Mouse (Mus musculus) mesoderm, embryonic 11.5 days (tissue): ENCODE data around the gene Fam228a.
"Not testable (repeated sequence)": the region's sequence is repeated elsewhere in the genome, so short reads cannot be mapped to it uniquely, and the experiment has no call there.

Source experiments
- DNase-seq: peaks from one replicate; pipeline ENCODE4 v3.0.0-alpha.2; 2012; ENCODE audit warnings: low read depth, low spot score

Fam228a gene

DNA sequence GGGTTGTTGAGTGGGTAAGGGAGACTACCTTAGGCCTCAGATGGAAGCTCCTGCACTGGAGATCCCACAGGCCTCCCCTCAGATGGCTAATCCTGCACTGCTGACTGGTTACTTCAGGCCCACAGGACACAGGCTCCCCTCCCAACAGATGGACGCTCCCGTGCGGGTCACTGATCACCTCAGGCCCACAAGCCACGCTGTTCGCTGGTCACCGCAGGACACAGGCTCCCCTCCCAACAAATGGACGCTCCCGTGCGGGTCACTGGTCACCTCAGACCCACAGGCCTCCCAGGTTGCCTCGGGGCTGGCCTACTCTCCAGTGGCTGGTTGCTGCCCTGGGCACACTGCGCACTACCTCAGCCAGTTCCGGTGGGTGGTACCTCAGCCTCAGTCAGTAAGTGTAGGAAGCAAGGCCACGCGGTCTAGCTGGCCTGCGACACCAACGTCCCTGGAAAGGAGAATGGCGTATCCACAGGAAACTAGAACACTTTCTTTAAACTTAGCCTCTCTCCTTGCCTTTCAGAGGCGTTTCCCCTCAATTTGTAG lies at the start of gene Fam228a:
Fam228a (minus strand) TSS at position 400 of the 546 bp plus-strand sequence.
- no peak for DNase-seq

GRCm38 (mm10) chr12:4784466-4784865 lies 46.2 kb upstream of the Fam228a start:
- no peak for DNase-seq

- DNase-seq = no peak
Observed at GRCm38 (mm10) chr12:4783598-4783997, 45.4 kb upstream of the Fam228a start.

DNA sequence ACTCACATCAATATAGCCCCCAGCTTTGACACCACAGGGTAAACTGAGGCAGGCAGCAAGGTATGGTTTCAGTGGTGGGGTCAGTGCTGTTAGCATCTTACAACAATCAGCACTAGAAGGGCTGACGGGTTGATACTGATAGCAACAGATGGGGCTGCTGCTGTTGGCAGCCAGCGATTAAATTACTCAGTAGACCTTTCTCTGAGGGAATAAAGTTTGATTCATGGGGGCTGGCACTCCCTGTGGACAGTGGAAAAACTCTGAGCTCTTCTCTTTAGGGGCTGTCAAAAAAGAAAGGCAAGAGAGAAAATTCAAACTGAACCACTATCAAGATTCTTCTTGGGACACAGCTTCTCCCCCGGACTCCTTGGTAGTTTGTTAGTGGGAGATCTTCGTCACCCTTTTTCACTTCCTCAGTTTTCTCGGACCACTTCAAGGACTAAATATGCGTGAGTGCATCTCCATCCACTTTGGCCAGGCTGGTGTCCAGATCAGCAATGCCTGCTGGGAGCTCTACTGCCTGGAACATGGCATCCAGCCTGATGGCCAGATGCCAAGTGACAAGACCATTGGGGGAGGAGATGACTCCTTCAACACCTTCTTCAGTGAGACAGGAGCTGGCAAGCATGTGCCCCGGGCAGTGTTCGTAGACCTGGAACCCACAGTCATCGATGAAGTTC lies 43.6 kb upstream of the Fam228a start:
- not testable (repeated sequence) for DNase-seq

DNA sequence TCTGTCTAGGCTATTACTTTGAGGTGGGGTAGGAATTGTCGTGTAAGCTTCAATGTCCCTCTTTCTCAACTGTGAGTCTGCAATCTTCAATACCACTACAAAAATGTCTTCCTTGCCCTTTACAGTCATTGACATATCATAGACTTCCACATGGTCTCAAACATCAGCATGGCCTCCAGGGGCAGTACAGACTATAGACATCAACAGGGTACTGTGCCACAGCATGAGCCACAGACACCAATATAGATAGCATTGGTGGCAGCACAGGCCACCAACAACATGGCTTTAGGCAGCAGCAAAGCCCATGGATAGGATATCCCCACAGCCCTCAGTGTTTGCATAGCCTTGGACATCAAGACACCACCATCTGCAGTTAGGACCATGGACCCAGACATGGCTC lies 43.0 kb upstream of the Fam228a start:
- no peak for DNase-seq

GRCm38 (mm10) chr12:4780245-4780644 lies 42.0 kb upstream of the Fam228a start:
- DNase-seq = no peak

DNA sequence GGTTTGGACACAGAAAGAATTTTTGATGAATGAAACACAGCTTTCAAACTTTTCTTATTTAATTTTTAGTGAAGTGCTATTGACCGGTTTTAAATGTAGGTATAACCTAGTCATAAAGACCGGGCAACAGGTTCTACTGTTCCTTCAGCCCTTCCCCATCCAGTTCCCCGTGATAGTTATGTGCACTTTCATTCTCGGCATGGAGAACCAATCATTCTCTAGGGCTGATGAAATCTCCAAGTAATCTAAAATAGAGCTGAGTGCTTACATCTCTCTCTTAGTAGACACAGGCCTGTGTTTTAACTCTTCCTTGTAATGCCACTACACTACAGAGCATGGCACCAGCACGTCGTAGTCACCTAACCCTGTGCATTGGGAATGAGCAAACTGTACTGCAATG lies 39.5 kb upstream of the Fam228a start:
- no peak for DNase-seq

DNA sequence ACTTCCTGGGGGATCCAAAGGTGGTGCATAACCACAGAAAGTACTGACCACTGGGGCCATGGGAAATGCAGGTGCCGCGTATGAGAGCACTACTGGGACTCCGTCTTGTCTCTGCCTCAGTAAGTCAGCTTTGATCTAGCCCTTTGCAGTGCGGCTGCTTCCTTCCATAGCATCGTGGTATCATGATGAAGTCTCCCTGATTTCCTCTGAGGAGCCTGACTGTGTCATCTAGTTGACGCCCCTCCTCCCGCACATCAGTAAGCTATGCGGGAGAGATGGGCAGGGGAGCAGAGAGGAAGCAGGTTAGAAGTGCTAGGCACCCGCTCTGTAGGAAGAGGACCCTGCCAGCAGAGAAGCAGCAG lies 37.3 kb upstream of the Fam228a start:
- no peak for DNase-seq

- no peak for DNase-seq
Observed at GRCm38 (mm10) chr12:4774895-4775587, 36.8 kb upstream of the Fam228a start.

DNA sequence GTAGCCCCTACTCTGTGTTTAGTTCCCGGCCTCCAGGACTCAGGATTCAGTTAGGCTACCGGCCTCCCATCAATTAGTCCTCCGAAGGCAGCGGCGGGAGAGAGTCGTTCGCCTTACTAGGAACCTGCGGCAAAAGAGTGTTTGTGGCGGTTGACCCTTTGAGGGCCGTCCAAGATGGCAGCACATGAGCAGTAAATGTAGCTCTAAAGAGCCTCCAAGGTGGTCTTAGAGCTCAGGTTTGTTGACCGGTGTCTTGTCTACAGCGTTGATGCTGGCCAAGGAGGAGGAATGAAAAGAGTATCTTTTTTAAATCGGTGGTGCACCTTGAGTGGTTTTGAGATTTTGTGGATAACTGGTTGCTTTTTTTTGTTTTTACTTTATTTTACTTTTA lies 31.1 kb upstream of the Fam228a start:
- DNase-seq = no peak

GRCm38 (mm10) chr12:4768492-4769332 lies 30.5 kb upstream of the Fam228a start, which contains the start of the genes Pfn4 and Fam228b:
Gene Pfn4, plus strand, starts transcription at chr12:4769022.
Gene Fam228b, minus strand, starts transcription at chr12:4769267.
- peak; percentile 94 for DNase-seq

DNA sequence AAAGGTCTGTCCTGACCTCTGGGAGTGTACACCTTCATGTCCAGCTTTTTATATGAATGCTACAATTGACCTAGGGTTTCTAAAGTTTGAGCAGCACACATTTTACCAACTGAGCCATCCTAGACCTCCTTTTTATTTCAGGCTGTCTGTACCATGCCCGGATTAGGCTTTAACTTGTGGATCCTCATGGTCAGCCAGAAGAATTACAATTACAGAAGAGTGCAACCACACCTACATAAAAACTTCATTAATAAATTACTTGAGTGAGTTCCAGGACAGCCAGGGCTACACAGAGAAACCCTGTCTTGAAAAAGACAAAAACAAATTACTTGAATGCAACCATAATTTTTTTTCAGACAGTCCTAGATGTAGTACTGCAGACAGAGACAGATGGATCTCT lies 18.8 kb upstream of the Fam228a start:
- DNase-seq = no peak

GRCm38 (mm10) chr12:4754451-4754850 lies 16.2 kb upstream of the Fam228a start:
- not testable (repeated sequence) for DNase-seq

DNA sequence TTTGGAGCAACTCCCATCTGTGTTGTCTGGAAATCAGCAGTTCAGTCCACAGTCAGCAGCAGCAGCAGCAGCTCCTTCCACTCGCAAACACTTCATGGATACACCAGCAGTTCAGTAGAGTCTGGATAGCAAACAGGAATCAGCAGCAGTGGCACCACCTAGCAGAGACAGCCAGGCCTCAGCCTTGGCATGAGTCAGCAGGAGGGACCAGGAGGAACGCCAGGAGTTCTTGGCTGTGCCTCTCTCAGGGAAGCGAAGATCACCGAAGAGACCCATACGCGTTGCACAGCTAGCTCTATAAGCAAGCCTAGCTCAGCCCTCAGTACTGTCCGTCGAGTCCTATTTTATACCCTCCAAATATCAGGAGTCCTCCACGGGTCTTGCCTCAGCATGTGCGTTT lies 6.3 kb upstream of the Fam228a start:
- DNase-seq = no peak

DNA sequence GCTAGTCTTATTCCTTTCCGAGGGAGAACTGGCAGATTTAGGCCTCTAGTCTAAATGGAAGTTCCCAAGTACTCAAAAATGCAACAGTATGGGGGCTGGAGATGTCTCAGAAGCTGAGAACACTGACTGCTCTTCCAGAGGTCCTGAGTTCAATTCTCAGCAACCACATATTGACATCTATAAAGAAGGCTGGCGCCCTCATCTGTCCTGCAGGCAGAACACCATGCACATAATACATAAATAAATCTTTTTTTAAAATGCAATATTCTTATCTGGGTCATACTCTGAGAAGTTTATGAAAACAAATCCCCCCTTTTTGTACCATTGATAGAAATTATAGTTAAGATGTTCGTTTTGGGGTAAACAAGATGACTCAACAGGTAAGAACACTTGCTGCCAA lies 4.0 kb upstream of the Fam228a start:
- no peak for DNase-seq

DNA sequence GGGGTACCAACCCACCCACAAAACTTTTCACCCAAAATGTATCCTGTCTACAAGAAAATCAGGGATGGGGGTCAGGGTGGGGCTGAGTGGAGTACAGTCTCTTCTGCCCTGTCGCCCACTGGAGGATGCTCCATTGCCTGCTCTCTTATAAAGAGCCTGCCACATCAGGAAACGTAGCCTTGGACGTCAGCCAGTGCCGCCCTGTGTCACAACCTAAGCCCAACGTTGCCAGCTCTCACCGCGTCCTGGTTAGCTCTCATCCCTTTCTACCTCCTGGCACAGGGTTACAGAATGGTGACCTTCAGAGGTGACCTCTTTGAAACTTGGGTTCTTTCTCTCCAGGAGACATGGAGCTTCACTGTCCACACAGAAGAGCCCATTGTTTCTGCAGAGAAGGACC lies 2.6 kb upstream of the Fam228a start:
- DNase-seq = no peak

GRCm38 (mm10) chr12:4732332-4732731 lies 5.9 kb downstream of the Fam228a start:
- no peak for DNase-seq

GRCm38 (mm10) chr12:4731629-4732028 lies 6.6 kb downstream of the Fam228a start:
- DNase-seq = no peak

- DNase-seq = no peak
Observed at GRCm38 (mm10) chr12:4729165-4729564, 9.1 kb downstream of the Fam228a start.

- DNase-seq = no peak
Observed at GRCm38 (mm10) chr12:4719762-4720754, 18.2 kb downstream of the Fam228a start.
